Mouse (Mus musculus) neural tube, embryonic 11.5 days (tissue): ENCODE measurements around the gene Gnao1. TPM values are rescaled to one million over a fixed set of nuclear protein-coding genes. Genes with fewer than 3 reads are reported as not detected.

ENCODE experiments used
- ATAC-seq: fragments of 200-750 bp; cut with Nextera tagmentation; 2 replicates; pipeline ENCODE4 v1.8.0; 2017; ENCODE audit warnings: moderate number of reproducible peaks, mild to moderate bottlenecking, moderate TSS enrichment, moderate library complexity; ENCODE audit not compliant: insufficient read depth, low FRiP score, low TSS enrichment
- DNase-seq: peaks from one replicate; pipeline ENCODE4 v3.0.0-alpha.2; 2015; ENCODE audit warnings: low spot score
- H3K27ac ChIP-seq: fragments of 300-500 bp; sonication (generic); 2 replicates; pipeline ENCODE4 v1.5.1; 2014; ENCODE audit warnings: low read depth, mild to moderate bottlenecking, low read length
- H3K27me3 ChIP-seq: fragments of 300-500 bp; sonication (generic); 2 replicates; pipeline ENCODE4 v1.6.1; 2014; ENCODE audit warnings: mild to moderate bottlenecking, low read length, mixed read lengths; ENCODE audit not compliant: control insufficient read depth, insufficient read depth
- H3K36me3 ChIP-seq: fragments of 300-500 bp; sonication (generic); 2 replicates; pipeline ENCODE4 v1.6.1; 2014; ENCODE audit warnings: mild to moderate bottlenecking, low read length, moderate library complexity, mixed read lengths; ENCODE audit not compliant: control insufficient read depth, insufficient read depth
- H3K4me1 ChIP-seq: fragments of 300-500 bp; sonication (generic); 2 replicates; pipeline ENCODE4 v1.6.1; 2014; ENCODE audit warnings: low read length, mixed read lengths; ENCODE audit not compliant: control insufficient read depth, insufficient read depth
- H3K4me2 ChIP-seq: fragments of 300-500 bp; sonication (generic); 2 replicates; pipeline ENCODE4 v1.6.1; 2014; ENCODE audit warnings: low read depth, mild to moderate bottlenecking, moderate library complexity
- H3K4me3 ChIP-seq: fragments of 300-500 bp; sonication (generic); 2 replicates; pipeline ENCODE4 v1.5.1; 2014; ENCODE audit warnings: low read depth, low read length
- H3K9ac ChIP-seq: fragments of 300-500 bp; sonication (generic); 2 replicates; pipeline ENCODE4 v1.6.1; 2014; ENCODE audit warnings: mild to moderate bottlenecking, low read length
- H3K9me3 ChIP-seq: fragments of 300-500 bp; sonication (generic); 2 replicates; pipeline ENCODE4 v1.6.1; 2016; ENCODE audit warnings: low read length; ENCODE audit not compliant: control insufficient read depth
- WGBS: fragments of 180-500 bp; shearing (Covaris S2); extraction: QIAGEN DNeasy Blood & Tissue Kit; methylation state at CpG from one replicate; pipeline ENCODE4 v1.1.7; 2014; 5-methylcytosine and 5-hydroxymethylcytosine counted together
- polyA plus RNA-seq: library from polyadenylated mRNA; unstranded; fragments of >200 nt; fragmentation: Nextera tagmentation; extraction: Ambion mirVana; gene quantifications from 2 replicates; pipeline ENCODE4 v1.2.1, GENCODE M21; 2014

Gnao1 gene
- polyA plus RNA-seq, 1 experiment from 2014 or later = 39.0 TPM

- Histone ChIP-seq H3K36me3 (peaks cover 7% of the 10 kb centered on the region; the same call in 1 of the 2 replicates), H3K27ac (no peak overlapping the region), H3K4me1 (no peaks in the 10 kb centered on the region), H3K4me2 (no peak overlapping the region), H3K9ac (no peak overlapping the region), H3K27me3 (no peaks in the 10 kb centered on the region), H3K9me3 (no peaks in the 10 kb centered on the region), H3K4me3 (no peak overlapping the region)
- 94% methylated on average over 9 of the region's 9 CpGs for WGBS
- DNase-seq (no peak), ATAC-seq (no peak)
Observed at GRCm38 (mm10) chr8:94004139-94004538, 194.4 kb downstream of the Gnao1 start.

DNA sequence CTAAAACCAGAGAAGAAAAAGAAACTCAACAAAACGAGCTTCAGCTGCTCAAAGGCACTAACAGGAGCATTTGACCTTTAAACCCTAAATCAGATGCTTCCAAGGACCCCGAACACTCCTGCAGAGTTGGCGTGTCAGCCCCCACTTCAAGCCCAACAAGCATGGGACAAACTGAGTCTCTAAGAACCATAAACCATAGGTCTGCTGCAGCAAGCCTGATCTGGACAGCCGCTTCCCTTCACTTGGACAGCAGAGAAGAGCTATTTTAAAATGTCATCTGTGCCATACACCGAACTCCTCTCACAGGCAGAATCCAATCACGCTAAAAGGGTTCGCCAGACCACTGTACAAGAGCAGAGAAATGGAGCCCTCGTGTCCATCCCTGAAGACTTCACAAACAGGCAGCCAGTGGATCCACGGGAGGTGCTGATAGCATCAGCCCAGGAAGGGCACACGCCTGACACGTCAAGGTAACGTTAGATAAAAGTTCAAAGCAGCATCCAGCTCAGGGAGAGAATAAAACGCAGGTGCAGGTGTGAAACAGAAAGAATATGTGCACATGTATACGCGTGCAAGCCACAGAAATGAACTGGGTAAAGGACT lies 199.6 kb downstream of the Gnao1 start:
- ATAC-seq (no peak), DNase-seq (no peak)
- H3K4me1 ChIP-seq = peaks cover 12% of the 10 kb centered on the region
- no peak overlapping the region for H3K4me2 ChIP-seq
- 60% methylated on average over 15 of the region's 15 CpGs for WGBS
- no peaks in the 10 kb centered on the region for H3K27me3 ChIP-seq
- H3K9ac ChIP-seq = no peak overlapping the region
- no peak overlapping the region for H3K4me3 ChIP-seq
- no peaks in the 10 kb centered on the region for H3K9me3 ChIP-seq
- H3K27ac ChIP-seq = no peak overlapping the region
- H3K36me3 ChIP-seq = no peaks in the 10 kb centered on the region

DNA sequence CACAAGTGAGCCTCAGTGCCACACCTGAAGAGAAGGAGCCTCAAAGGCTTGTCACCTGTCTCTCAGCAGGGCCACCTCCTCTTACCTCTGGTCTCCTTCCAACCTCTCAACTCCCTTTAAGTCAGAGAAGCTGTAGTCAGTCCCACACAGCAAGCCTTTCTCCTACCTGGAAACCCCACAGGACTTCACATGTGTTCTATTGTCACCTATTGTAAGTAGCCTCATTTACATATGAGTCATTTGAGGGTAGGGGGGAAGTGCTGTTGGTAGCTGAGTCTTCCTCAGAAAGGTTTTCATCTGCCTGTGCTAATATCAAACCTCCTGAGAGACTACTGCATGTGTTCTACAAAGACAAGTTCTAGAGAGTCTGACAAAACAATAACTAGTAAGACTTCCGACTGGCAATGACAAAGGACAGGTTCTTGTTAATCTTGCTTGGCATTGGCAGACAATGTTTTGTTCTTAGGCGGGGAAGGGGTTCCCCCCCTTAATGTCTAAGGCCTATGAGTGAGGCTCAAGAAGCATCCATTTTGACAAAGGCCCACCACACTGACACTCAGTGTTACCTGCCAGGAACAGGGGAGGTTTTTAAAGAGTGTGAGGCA lies 200.4 kb downstream of the Gnao1 start:
- WGBS = 52% methylated on average over 2 of the region's 2 CpGs
- no peak overlapping the region for H3K4me3 ChIP-seq

GRCm38 (mm10) chr8:94011076-94012012 lies 201.6 kb downstream of the Gnao1 start:
- Histone ChIP-seq H3K27ac (peak overlapping the region; percentile 94), H3K4me1 (peaks cover 12% of the 10 kb centered on the region), H3K27me3 (no peaks in the 10 kb centered on the region), H3K9ac (peak overlapping the region; percentile 97), H3K9me3 (no peaks in the 10 kb centered on the region), H3K4me3 (peak overlapping the region; percentile 92), H3K4me2 (peak overlapping the region; percentile 72), H3K36me3 (no peaks in the 10 kb centered on the region)
- DNase-seq (no peak), ATAC-seq (no peak)
- WGBS = 5% methylated on average over 48 of the region's 48 CpGs

More for the DNA sequence above, 200.4 kb downstream of the Gnao1 start:
- Histone ChIP-seq H3K27me3 (no peaks in the 10 kb centered on the region), H3K36me3 (no peaks in the 10 kb centered on the region), H3K9me3 (no peaks in the 10 kb centered on the region), H3K27ac (no peak overlapping the region), H3K4me2 (no peak overlapping the region), H3K9ac (no peak overlapping the region), H3K4me1 (peaks cover 12% of the 10 kb centered on the region)
- DNase-seq (no peak), ATAC-seq (no peak)

- Histone ChIP-seq H3K4me3 (peak within 1 kb of the TSS; percentile 92), H3K27ac (peak within 1 kb of the TSS; percentile 94), H3K9ac (peak within 1 kb of the TSS; percentile 97), H3K27me3 (no peaks in the 10 kb centered on the region), H3K36me3 (no peaks in the 10 kb centered on the region), H3K4me1 (peaks cover 12% of the 10 kb centered on the region), H3K4me2 (peak within 1 kb of the TSS; percentile 72), H3K9me3 (no peaks in the 10 kb centered on the region)
- under 1% methylated on average over 81 of the region's 130 CpGs for WGBS
- ATAC-seq (peak; percentile 93), DNase-seq (peak; percentile 88)
Observed at GRCm38 (mm10) chr8:94012013-94012951, 202.5 kb downstream of the Gnao1 start, which contains the start of gene Amfr. TSS of gene Amfr (minus strand) at chr8:94012842.

DNA sequence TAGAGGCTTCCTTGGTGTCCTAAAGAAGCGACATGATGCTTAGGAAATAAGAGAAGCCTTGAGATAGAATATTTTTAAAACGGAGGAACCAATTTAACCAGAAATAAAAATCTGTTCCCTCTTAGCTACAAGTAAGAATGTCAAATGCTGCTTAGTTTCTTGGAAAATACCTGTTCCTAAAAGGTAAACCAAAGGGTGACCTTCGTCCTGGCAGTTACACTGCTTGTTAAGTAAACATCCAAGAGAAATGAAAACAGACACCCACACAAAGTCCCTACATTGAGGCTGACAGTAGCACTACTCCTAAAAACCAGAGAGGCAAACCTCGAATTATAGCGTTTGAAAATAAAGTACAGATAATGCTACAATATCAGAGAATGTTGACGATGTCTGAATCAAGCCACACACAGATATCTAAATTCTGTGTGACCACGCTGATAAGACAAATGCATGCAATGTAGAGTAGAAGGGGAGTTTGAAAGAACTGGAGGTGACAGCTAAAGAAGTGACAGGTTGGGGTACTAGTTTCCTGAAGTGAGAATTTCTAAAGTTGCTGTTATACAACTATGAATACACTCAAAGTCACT lies 203.4 kb downstream of the Gnao1 start:
- ATAC-seq = no peak
- Histone ChIP-seq H3K4me1 (peaks cover 12% of the 10 kb centered on the region), H3K4me2 (peak overlapping the region; percentile 72), H3K27me3 (no peaks in the 10 kb centered on the region), H3K4me3 (peak overlapping the region; percentile 92), H3K9me3 (no peaks in the 10 kb centered on the region), H3K9ac (peak overlapping the region; percentile 97), H3K36me3 (no peaks in the 10 kb centered on the region), H3K27ac (peak overlapping the region; percentile 94; the same call in 1 of the 2 replicates)
- no peak for DNase-seq
- WGBS = 44% methylated on average over 7 of the region's 7 CpGs
